Mouse (Mus musculus): Measurements from ENCODE around the gene Trappc13.

Gene Trappc13

DNA sequence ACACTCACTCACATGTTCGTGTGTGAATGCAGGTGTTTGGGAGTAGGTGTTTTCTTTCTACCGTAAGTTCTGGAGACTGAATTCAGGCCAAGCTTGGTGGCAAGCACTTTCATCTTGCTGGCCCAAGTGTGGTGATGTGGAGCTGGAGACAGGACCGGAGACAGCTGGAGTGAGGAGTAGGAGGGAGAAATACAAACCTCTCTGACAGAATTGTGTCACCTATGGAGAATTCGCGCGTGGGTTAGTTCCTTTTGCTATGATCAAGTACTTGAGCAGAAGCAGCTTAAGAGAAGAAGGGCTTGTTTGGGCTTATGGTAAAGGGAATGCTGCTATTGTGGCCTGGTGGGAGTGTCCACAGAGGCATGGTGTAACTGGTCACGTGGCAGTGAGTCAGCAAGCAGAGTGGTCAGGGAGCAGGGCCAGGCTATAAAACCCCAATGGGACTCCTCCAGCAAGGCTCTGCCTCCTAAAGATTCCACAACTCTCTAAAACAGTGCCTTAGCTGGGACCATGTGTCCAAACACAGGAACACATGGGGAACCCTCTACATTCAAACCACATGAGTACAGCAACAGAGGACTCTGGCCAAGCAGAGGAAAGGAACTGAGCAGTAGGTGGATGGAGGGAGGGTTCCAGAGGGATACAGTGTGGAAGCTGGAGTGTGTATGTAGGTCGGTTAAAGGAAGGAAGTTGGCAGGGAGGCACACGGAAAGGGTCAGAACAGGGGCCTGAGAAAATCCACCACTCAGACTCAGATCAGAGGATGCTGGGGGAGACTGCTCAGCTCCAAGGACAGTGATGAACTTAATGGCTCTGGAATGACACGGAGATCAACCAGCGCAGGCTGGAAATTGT, 83.5 kb downstream of the Trappc13 start:
- CTCF ChIA-PET: interaction anchor here in 1 of 4 experiments (1.0 kb wide), 1 partner anchor 12 kb away, joined by 3 read pairs; no protein-coding TSS in a partner anchor
- POLR2A ChIA-PET: interaction anchor here in 3 of 4 experiments (0.8 to 6.1 kb wide), 23 partner anchors 10 to 325 kb away, joined by 3 to 37 read pairs (median 5); partner anchors contain the start of genes Srek1 (in 3 of the 3), Nln (in 2 of the 3), Sgtb (in 2 of the 3) and Trappc13 (in 1 of the 3)
